Mouse (Mus musculus): ENCODE measurements around the gene Pdlim4. TPM values are rescaled to one million over a fixed set of nuclear protein-coding genes. Genes with fewer than 3 reads are reported as not detected.

Gene Pdlim4
- polyA plus RNA-seq (2012; rRNA removed) = 53.3 and 73.3 TPM in 2 replicates

- DNase-seq (ENCODE audit: low read depth in 1 of 2, low spot score in 2 of 2) = no peak
- Histone ChIP-seq H3K27ac (ENCODE audit: insufficient read depth, low read length) (peak within 1 kb of the TSS; percentile 79), H3K36me3 (ENCODE audit: control insufficient read depth, insufficient read depth, low read length) (no peaks in the 10 kb centered on the region), H3K4me1 (ENCODE audit: control insufficient read depth, insufficient read depth, insufficient read length) (peaks cover 5% of the 10 kb centered on the region; the same call in 1 of the 2 replicates), H3K4me3 (ENCODE audit: extremely low read depth, insufficient read depth, insufficient read length) (peak within 1 kb of the TSS; percentile 47), H3K27me3 (ENCODE audit: control insufficient read depth, insufficient read depth, low read length) (peaks cover 5% of the 10 kb centered on the region)
- 2% methylated on average over 60 of the region's 61 CpGs for WGBS
- TF ChIP-seq CTCF (IDR thresholded peaks at IDR 0.05; ENCODE audit: extremely low read depth, insufficient read depth, insufficient read length, insufficient replicate concordance) = no peak
- TF ChIP-seq POLR2A (IDR thresholded peaks at IDR 0.05; ENCODE audit: low read depth, low read length) = no peak
Observed at GRCm38 (mm10) chr11:54068520-54069371, at the start of gene Pdlim4. Gene Pdlim4, minus strand, starts transcription at chr11:54069014.

GRCm38 (mm10) chr11:54117096-54117495, 48.3 kb upstream of the Pdlim4 start:
- Histone ChIP-seq H3K27me3 (ENCODE audit: control insufficient read depth, insufficient read depth, low read length) (no peaks in the 10 kb centered on the region), H3K27ac (ENCODE audit: insufficient read depth, low read length) (no peak overlapping the region), H3K36me3 (ENCODE audit: control insufficient read depth, insufficient read depth, low read length) (no peaks in the 10 kb centered on the region), H3K4me1 (ENCODE audit: control insufficient read depth, insufficient read depth, insufficient read length) (no peaks in the 10 kb centered on the region), H3K4me3 (ENCODE audit: extremely low read depth, insufficient read depth, insufficient read length) (no peak overlapping the region)
- 92% methylated on average over 10 of the region's 10 CpGs for WGBS
- no peak for DNase-seq (ENCODE audit: low read depth in 1 of 2, low spot score in 2 of 2)
- TF ChIP-seq CTCF (IDR thresholded peaks at IDR 0.05; ENCODE audit: extremely low read depth, insufficient read depth, insufficient read length, insufficient replicate concordance) (no peak), POLR2A (IDR thresholded peaks at IDR 0.05; ENCODE audit: low read depth, low read length) (no peak)

GRCm38 (mm10) chr11:54116406-54116805, 47.6 kb upstream of the Pdlim4 start:
- Histone ChIP-seq H3K4me3 (ENCODE audit: extremely low read depth, insufficient read depth, insufficient read length) (no peak overlapping the region), H3K27me3 (ENCODE audit: control insufficient read depth, insufficient read depth, low read length) (no peaks in the 10 kb centered on the region), H3K36me3 (ENCODE audit: control insufficient read depth, insufficient read depth, low read length) (no peaks in the 10 kb centered on the region), H3K4me1 (ENCODE audit: control insufficient read depth, insufficient read depth, insufficient read length) (no peaks in the 10 kb centered on the region), H3K27ac (ENCODE audit: insufficient read depth, low read length) (no peak overlapping the region)
- 85% methylated on average over 4 of the region's 4 CpGs for WGBS
- TF ChIP-seq CTCF (IDR thresholded peaks at IDR 0.05; ENCODE audit: extremely low read depth, insufficient read depth, insufficient read length, insufficient replicate concordance) = no peak
- TF ChIP-seq POLR2A (IDR thresholded peaks at IDR 0.05; ENCODE audit: low read depth, low read length) = no peak
- no peak for DNase-seq (ENCODE audit: low read depth in 1 of 2, low spot score in 2 of 2)

GRCm38 (mm10) chr11:54115911-54116310, 47.1 kb upstream of the Pdlim4 start:
- Histone ChIP-seq H3K27ac (ENCODE audit: insufficient read depth, low read length) (no peak overlapping the region), H3K36me3 (ENCODE audit: control insufficient read depth, insufficient read depth, low read length) (no peaks in the 10 kb centered on the region), H3K27me3 (ENCODE audit: control insufficient read depth, insufficient read depth, low read length) (no peaks in the 10 kb centered on the region), H3K4me3 (ENCODE audit: extremely low read depth, insufficient read depth, insufficient read length) (no peak overlapping the region), H3K4me1 (ENCODE audit: control insufficient read depth, insufficient read depth, insufficient read length) (no peaks in the 10 kb centered on the region)
- no peak for DNase-seq (ENCODE audit: low read depth in 1 of 2, low spot score in 2 of 2)
- WGBS = 84% methylated on average over 3 of the region's 3 CpGs
- TF ChIP-seq CTCF (IDR thresholded peaks at IDR 0.05; ENCODE audit: extremely low read depth, insufficient read depth, insufficient read length, insufficient replicate concordance) (no peak), POLR2A (IDR thresholded peaks at IDR 0.05; ENCODE audit: low read depth, low read length) (no peak)

GRCm38 (mm10) chr11:54115301-54115700, 46.5 kb upstream of the Pdlim4 start:
- no peak for DNase-seq (ENCODE audit: low read depth in 1 of 2, low spot score in 2 of 2)
- WGBS = 88% methylated on average over 8 of the region's 8 CpGs
- no peaks in the 10 kb centered on the region for H3K27me3 ChIP-seq (ENCODE audit: control insufficient read depth, insufficient read depth, low read length)
- no peaks in the 10 kb centered on the region for H3K4me1 ChIP-seq (ENCODE audit: control insufficient read depth, insufficient read depth, insufficient read length)
- H3K4me3 ChIP-seq (ENCODE audit: extremely low read depth, insufficient read depth, insufficient read length) = no peak overlapping the region
- H3K27ac ChIP-seq (ENCODE audit: insufficient read depth, low read length) = no peak overlapping the region
- no peak for TF ChIP-seq POLR2A (IDR thresholded peaks at IDR 0.05; ENCODE audit: low read depth, low read length)
- TF ChIP-seq CTCF (IDR thresholded peaks at IDR 0.05; ENCODE audit: extremely low read depth, insufficient read depth, insufficient read length, insufficient replicate concordance) = no peak
- no peaks in the 10 kb centered on the region for H3K36me3 ChIP-seq (ENCODE audit: control insufficient read depth, insufficient read depth, low read length)

GRCm38 (mm10) chr11:54114746-54115145, 45.9 kb upstream of the Pdlim4 start:
- H3K4me3 ChIP-seq (ENCODE audit: extremely low read depth, insufficient read depth, insufficient read length) = no peak overlapping the region
- TF ChIP-seq CTCF (IDR thresholded peaks at IDR 0.05; ENCODE audit: extremely low read depth, insufficient read depth, insufficient read length, insufficient replicate concordance) (no peak), POLR2A (IDR thresholded peaks at IDR 0.05; ENCODE audit: low read depth, low read length) (no peak)
- WGBS = 93% methylated on average over 3 of the region's 3 CpGs
- no peaks in the 10 kb centered on the region for H3K4me1 ChIP-seq (ENCODE audit: control insufficient read depth, insufficient read depth, insufficient read length)
- no peak for DNase-seq (ENCODE audit: low read depth in 1 of 2, low spot score in 2 of 2)
- no peaks in the 10 kb centered on the region for H3K27me3 ChIP-seq (ENCODE audit: control insufficient read depth, insufficient read depth, low read length)
- no peaks in the 10 kb centered on the region for H3K36me3 ChIP-seq (ENCODE audit: control insufficient read depth, insufficient read depth, low read length)
- no peak overlapping the region for H3K27ac ChIP-seq (ENCODE audit: insufficient read depth, low read length)

- Histone ChIP-seq H3K36me3 (ENCODE audit: control insufficient read depth, insufficient read depth, low read length) (no peaks in the 10 kb centered on the region), H3K4me1 (ENCODE audit: control insufficient read depth, insufficient read depth, insufficient read length) (no peaks in the 10 kb centered on the region), H3K27ac (ENCODE audit: insufficient read depth, low read length) (peak overlapping the region; percentile 47; the same call in 1 of the 2 replicates), H3K27me3 (ENCODE audit: control insufficient read depth, insufficient read depth, low read length) (no peaks in the 10 kb centered on the region), H3K4me3 (ENCODE audit: extremely low read depth, insufficient read depth, insufficient read length) (no peak overlapping the region)
- no peak for DNase-seq (ENCODE audit: low read depth in 1 of 2, low spot score in 2 of 2)
- 30% methylated on average over 4 of the region's 4 CpGs for WGBS
- no peak for TF ChIP-seq POLR2A (IDR thresholded peaks at IDR 0.05; ENCODE audit: low read depth, low read length)
- TF ChIP-seq CTCF (IDR thresholded peaks at IDR 0.05; ENCODE audit: extremely low read depth, insufficient read depth, insufficient read length, insufficient replicate concordance) = no peak
Observed at GRCm38 (mm10) chr11:54113352-54113751, 44.5 kb upstream of the Pdlim4 start.

Data from spleen, adult 2 months (tissue).